Mouse (Mus musculus) MEL (cell line): ENCODE data around the gene Wt1.

Source experiments
- CTCF ChIP-seq, 3 experiments: IDR thresholded peaks in 2 of 3; conservative IDR thresholded peaks in 1 of 3; 2 replicates each; pipeline ENCODE4 v1.5.1; 2011 to 2012; ENCODE audit warnings: low read length in 3 of 3, low read depth in 2 of 3, mild to moderate bottlenecking in 2 of 3, improper control_type of control experiment in 1 of 3, inconsistent platforms in 1 of 3, mixed read lengths in 1 of 3, moderate library complexity in 1 of 3; ENCODE audit not compliant: control insufficient read depth in 1 of 3, insufficient read depth in 1 of 3, poor library complexity in 1 of 3, severe bottlenecking in 1 of 3
- E2F4 ChIP-seq: IDR thresholded peaks from 2 replicates; pipeline ENCODE4 v1.6.1; 2011; ENCODE audit warnings: low read depth, low read length, improper control_type of control experiment, borderline replicate concordance
- ELF1 ChIP-seq: IDR thresholded peaks from 2 replicates; pipeline ENCODE4 v1.6.1; 2014; ENCODE audit warnings: low read depth, mild to moderate bottlenecking, inconsistent platforms, low read length, improper control_type of control experiment, moderate library complexity
- EP300 ChIP-seq, 2 experiments: IDR thresholded peaks; 2 replicates each; pipeline ENCODE4 v1.6.1; 2011; ENCODE audit warnings: improper control_type of control experiment in 2 of 2, low read length in 2 of 2, low read depth in 1 of 2, mild to moderate bottlenecking in 1 of 2
- GATA1 ChIP-seq: IDR thresholded peaks from 2 replicates; pipeline ENCODE4 v1.6.1; 2011; ENCODE audit warnings: low read depth, low read length, improper control_type of control experiment
- HCFC1 ChIP-seq: IDR thresholded peaks from 2 replicates; pipeline ENCODE4 v1.6.1; 2012; ENCODE audit warnings: low read depth, mild to moderate bottlenecking, inconsistent platforms, low read length, improper control_type of control experiment, moderate library complexity
- MAX ChIP-seq: IDR thresholded peaks from 2 replicates; pipeline ENCODE4 v1.6.1; 2011; ENCODE audit warnings: low read length, improper control_type of control experiment
- NELFE ChIP-seq: IDR thresholded peaks from 2 replicates; pipeline ENCODE4 v1.6.1; 2011; ENCODE audit warnings: low read depth, low read length, improper control_type of control experiment
- POLR2A ChIP-seq, 2 experiments: IDR thresholded peaks; 2 replicates each; pipeline ENCODE4 v1.6.1; 2011 to 2012; ENCODE audit warnings: low read length in 2 of 2, mild to moderate bottlenecking in 2 of 2, control low read depth in 1 of 2, improper control_type of control experiment in 1 of 2, low read depth in 1 of 2, moderate library complexity in 1 of 2; ENCODE audit not compliant: control insufficient read depth in 1 of 2, insufficient read depth in 1 of 2, poor library complexity in 1 of 2
- TCF12 ChIP-seq: IDR thresholded peaks from 2 replicates; pipeline ENCODE4 v1.6.1; 2014; ENCODE audit warnings: low read depth, mild to moderate bottlenecking, inconsistent platforms, low read length, improper control_type of control experiment, moderate library complexity
- UBTF ChIP-seq: IDR thresholded peaks from 2 replicates; pipeline ENCODE4 v1.6.1; 2012; ENCODE audit warnings: low read depth, mild to moderate bottlenecking, inconsistent platforms, low read length, improper control_type of control experiment, moderate library complexity, borderline replicate concordance; ENCODE audit not compliant: insufficient read depth
- USF1 ChIP-seq: IDR thresholded peaks from 2 replicates; pipeline ENCODE4 v1.6.1; 2014; ENCODE audit warnings: low read depth, mild to moderate bottlenecking, inconsistent platforms, low read length, improper control_type of control experiment, moderate library complexity

DNA sequence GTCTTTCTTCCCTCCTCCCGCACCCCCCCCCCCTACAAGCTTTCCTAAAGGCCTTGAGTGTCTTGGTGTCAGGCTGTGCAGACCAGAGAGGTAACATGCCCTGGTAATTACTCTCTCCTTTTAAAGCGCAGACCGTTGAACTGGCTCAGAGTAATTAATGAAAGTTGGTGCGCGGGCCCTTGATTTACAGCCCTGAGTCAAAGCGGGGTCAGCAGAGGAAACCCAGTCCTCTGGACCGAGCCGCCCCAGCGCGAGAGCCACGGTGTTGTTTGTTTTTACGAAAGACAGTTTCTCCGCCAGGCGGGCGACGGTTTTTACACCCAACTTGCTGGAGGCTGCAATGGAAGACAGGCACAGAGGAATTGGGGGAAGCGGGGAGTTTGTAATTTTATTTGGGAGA is 6.0 kb downstream of the Wt1 start:
- no peak for TF ChIP-seq EP300 (IDR thresholded peaks at IDR 0.05; ENCODE audit: low read depth in 1 of 2, low read length in 2 of 2)
- TF ChIP-seq E2F4 = no peak
- no peak for TF ChIP-seq MAX
- no peak for TF ChIP-seq ELF1
- no peak for TF ChIP-seq TCF12
- TF ChIP-seq CTCF (IDR thresholded peaks at IDR 0.05 in 2 of 3, conservative IDR thresholded peaks at IDR 0.05 in 1 of 3; ENCODE audit: control insufficient read depth in 1 of 3, insufficient read depth in 1 of 3, low read depth in 2 of 3, low read length in 3 of 3, poor library complexity in 1 of 3, severe bottlenecking in 1 of 3) = no peak
- TF ChIP-seq UBTF = no peak
- no peak for TF ChIP-seq POLR2A (IDR thresholded peaks at IDR 0.05; ENCODE audit: control insufficient read depth in 1 of 2, insufficient read depth in 1 of 2, low read depth in 1 of 2, low read length in 2 of 2, poor library complexity in 1 of 2)
- TF ChIP-seq HCFC1 = no peak
- no peak for TF ChIP-seq USF1
- no peak for TF ChIP-seq GATA1
- TF ChIP-seq NELFE = no peak
